Mouse (Mus musculus) forebrain, embryonic 10.5 days (tissue): ENCODE data around the gene Bhlhe40. TPM values are rescaled to one million over a fixed set of nuclear protein-coding genes. Genes with fewer than 3 reads are reported as not detected.

Experiments
- DNase-seq: peaks from one replicate; pipeline ENCODE4 v3.0.0-alpha.2; 2017; ENCODE audit warnings: low spot score; ENCODE audit errors: extremely low spot score
- H3K27ac ChIP-seq: fragments of 300-500 bp; sonication (generic); 2 replicates; pipeline ENCODE4 v1.5.1; 2016; ENCODE audit warnings: mild to moderate bottlenecking
- H3K27me3 ChIP-seq: fragments of 300-500 bp; sonication (generic); 2 replicates; pipeline ENCODE4 v1.6.1; 2016; ENCODE audit warnings: mild to moderate bottlenecking; ENCODE audit not compliant: poor library complexity, severe bottlenecking
- H3K36me3 ChIP-seq: fragments of 300-500 bp; sonication (generic); replicated peaks from 2 replicates; pipeline ENCODE4 v1.6.1; 2016; ENCODE audit warnings: mild to moderate bottlenecking, moderate library complexity
- H3K4me1 ChIP-seq: fragments of 300-500 bp; sonication (generic); 2 replicates; pipeline ENCODE4 v1.6.1; 2016
- H3K4me3 ChIP-seq: fragments of 300-500 bp; sonication (generic); 2 replicates; pipeline ENCODE4 v1.5.1; 2016; ENCODE audit warnings: mild to moderate bottlenecking, moderate library complexity
- H3K9me3 ChIP-seq: fragments of 300-500 bp; sonication (generic); 2 replicates; pipeline ENCODE4 v1.6.1; 2016; ENCODE audit warnings: mild to moderate bottlenecking, moderate library complexity
- WGBS: fragments of 180-500 bp; shearing (Covaris S2); methylation state at CpG from one replicate; pipeline ENCODE4 v1.1.7; 2016; 5-methylcytosine and 5-hydroxymethylcytosine counted together
- polyA plus RNA-seq: library from polyadenylated mRNA; unstranded; fragments of >200 nt; fragmentation: Nextera tagmentation; extraction: Ambion mirVana; gene quantifications from 2 replicates; pipeline ENCODE4 v1.2.1, GENCODE M21; 2016

Gene Bhlhe40
- polyA plus RNA-seq, 1 experiment from 2014 or later: 3.1 TPM

GRCm38 (mm10) chr6:108658051-108658415 lies 2.4 kb upstream of the Bhlhe40 start:
- Histone ChIP-seq H3K4me1 (peaks cover 38% of the 10 kb centered on the region), H3K4me3 (peak overlapping the region; percentile 71), H3K27ac (0 out of 2 replicates have a peak overlapping the region, but pooled peaks have one; percentile 94), H3K9me3 (no peaks in the 10 kb centered on the region), H3K36me3 (no peaks in the 10 kb centered on the region), H3K27me3 (peaks cover 53% of the 10 kb centered on the region)
- 52% methylated on average over 3 of the region's 3 CpGs for WGBS
- no peak for DNase-seq

- WGBS: under 1% methylated on average over 31 of the region's 31 CpGs
These were observed 1.8 kb upstream of the Bhlhe40 start for GRCm38 (mm10) chr6:108658416-108659201.

GRCm38 (mm10) chr6:108659221-108659725 lies 1.2 kb upstream of the Bhlhe40 start:
- Histone ChIP-seq H3K27me3 (peaks cover 65% of the 10 kb centered on the region), H3K4me3 (peak overlapping the region; percentile 71), H3K36me3 (peaks cover under 1% of the 10 kb centered on the region; the same call in 1 of the 2 replicates), H3K9me3 (no peaks in the 10 kb centered on the region), H3K27ac (peak overlapping the region; percentile 94), H3K4me1 (peaks cover 38% of the 10 kb centered on the region)
- under 1% methylated on average over 42 of the region's 42 CpGs for WGBS
- peak; percentile 82 for DNase-seq

More at GRCm38 (mm10) chr6:108658416-108659201, 1.8 kb upstream of the Bhlhe40 start:
- Histone ChIP-seq H3K4me1 (peaks cover 38% of the 10 kb centered on the region), H3K4me3 (peak overlapping the region; percentile 71), H3K27me3 (peaks cover 58% of the 10 kb centered on the region), H3K27ac (peak overlapping the region; percentile 94), H3K9me3 (no peaks in the 10 kb centered on the region), H3K36me3 (no peaks in the 10 kb centered on the region)
- no peak for DNase-seq

GRCm38 (mm10) chr6:108659726-108660205 lies 663 bp upstream of the Bhlhe40 start:
- Histone ChIP-seq H3K9me3 (no peaks in the 10 kb centered on the region), H3K4me1 (peaks cover 38% of the 10 kb centered on the region), H3K27me3 (peaks cover 70% of the 10 kb centered on the region), H3K36me3 (peaks cover 5% of the 10 kb centered on the region), H3K27ac (peak overlapping the region; percentile 94), H3K4me3 (peak overlapping the region; percentile 71)
- 0% methylated on average over 16 of the region's 35 CpGs for WGBS
- DNase-seq: peak; percentile 70

- Histone ChIP-seq H3K27ac (peak overlapping the region; percentile 94), H3K27me3 (peaks cover 81% of the 10 kb centered on the region), H3K4me3 (peak overlapping the region; percentile 71), H3K9me3 (no peaks in the 10 kb centered on the region), H3K4me1 (peaks cover 38% of the 10 kb centered on the region), H3K36me3 (peaks cover 17% of the 10 kb centered on the region)
- DNase-seq: no peak
- 1% methylated on average over 18 of the region's 18 CpGs for WGBS
These were observed 505 bp downstream of the Bhlhe40 start for GRCm38 (mm10) chr6:108660878-108661389.

- peaks cover 85% of the 10 kb centered on the region for H3K27me3 ChIP-seq
- DNase-seq: peak; percentile 76
- H3K4me1 ChIP-seq: peaks cover 38% of the 10 kb centered on the region
- H3K36me3 ChIP-seq: peaks cover 19% of the 10 kb centered on the region
- peak overlapping the region; percentile 94 for H3K27ac ChIP-seq
- no peaks in the 10 kb centered on the region for H3K9me3 ChIP-seq
- WGBS: under 1% methylated on average over 17 of the region's 17 CpGs
- peak overlapping the region; percentile 71 for H3K4me3 ChIP-seq
These were observed 983 bp downstream of the Bhlhe40 start for GRCm38 (mm10) chr6:108661412-108661811.

- H3K36me3 ChIP-seq: peaks cover 19% of the 10 kb centered on the region
- peaks cover 38% of the 10 kb centered on the region for H3K4me1 ChIP-seq
- no peaks in the 10 kb centered on the region for H3K9me3 ChIP-seq
- no peak for DNase-seq
- WGBS: 57% methylated on average over 6 of the region's 6 CpGs
- peaks cover 82% of the 10 kb centered on the region for H3K27me3 ChIP-seq
- no peak overlapping the region for H3K27ac ChIP-seq
- peak overlapping the region; percentile 71; the same call in 1 of the 2 replicates for H3K4me3 ChIP-seq
These were observed 1.5 kb downstream of the Bhlhe40 start for GRCm38 (mm10) chr6:108661890-108662289.

GRCm38 (mm10) chr6:108662314-108663240 lies 2.1 kb downstream of the Bhlhe40 start:
- no peak overlapping the region for H3K27ac ChIP-seq
- no peak for DNase-seq
- no peak overlapping the region for H3K4me3 ChIP-seq
- H3K9me3 ChIP-seq: no peaks in the 10 kb centered on the region
- H3K4me1 ChIP-seq: peaks cover 41% of the 10 kb centered on the region
- H3K27me3 ChIP-seq: peaks cover 83% of the 10 kb centered on the region
- peaks cover 19% of the 10 kb centered on the region for H3K36me3 ChIP-seq
- 77% methylated on average over 15 of the region's 15 CpGs for WGBS

- DNase-seq: no peak
- WGBS: 84% methylated on average over 8 of the region's 8 CpGs
- H3K4me1 ChIP-seq: peaks cover 44% of the 10 kb centered on the region
- peaks cover 81% of the 10 kb centered on the region for H3K27me3 ChIP-seq
- H3K4me3 ChIP-seq: no peak overlapping the region
- peaks cover 19% of the 10 kb centered on the region for H3K36me3 ChIP-seq
- H3K9me3 ChIP-seq: no peaks in the 10 kb centered on the region
- H3K27ac ChIP-seq: no peak overlapping the region
These were observed 3.1 kb downstream of the Bhlhe40 start for GRCm38 (mm10) chr6:108663241-108664194.

- H3K4me1 ChIP-seq: peaks cover 37% of the 10 kb centered on the region
- H3K27me3 ChIP-seq: peaks cover 89% of the 10 kb centered on the region
- H3K27ac ChIP-seq: no peak overlapping the region
- H3K9me3 ChIP-seq: no peaks in the 10 kb centered on the region
- no peak for DNase-seq
- H3K4me3 ChIP-seq: no peak overlapping the region
- 84% methylated on average over 24 of the region's 24 CpGs for WGBS
- H3K36me3 ChIP-seq: peaks cover 19% of the 10 kb centered on the region
These were observed 4.2 kb downstream of the Bhlhe40 start for GRCm38 (mm10) chr6:108664533-108665150.

GRCm38 (mm10) chr6:108665587-108665986 lies 5.2 kb downstream of the Bhlhe40 start:
- 69% methylated on average over 5 of the region's 5 CpGs for WGBS
- no peak for DNase-seq
- Histone ChIP-seq H3K4me1 (peaks cover 28% of the 10 kb centered on the region), H3K27ac (no peak overlapping the region), H3K36me3 (peaks cover 19% of the 10 kb centered on the region), H3K4me3 (no peak overlapping the region), H3K9me3 (no peaks in the 10 kb centered on the region), H3K27me3 (peaks cover 92% of the 10 kb centered on the region)
